Mouse (Mus musculus) 3T3-L1 (cell line): Measurements from ENCODE around the gene AI481877.

ENCODE experiments used
- DNase-seq: peaks from one replicate; pipeline ENCODE4 v3.0.0-alpha.2; 2015; ENCODE audit warnings: low read depth, low spot score

Gene AI481877

GRCm38 (mm10) chr4:59125053-59125452 is 13.7 kb downstream of the AI481877 start:
- no peak for DNase-seq

- DNase-seq: peak; percentile 21
Measured at GRCm38 (mm10) chr4:59123557-59123956, 15.2 kb downstream of the AI481877 start.

GRCm38 (mm10) chr4:59117644-59118495 is 20.9 kb downstream of the AI481877 start:
- DNase-seq: no peak

- DNase-seq: no peak
Measured at GRCm38 (mm10) chr4:59108721-59109120, 30.1 kb downstream of the AI481877 start.

- no peak for DNase-seq
Measured at GRCm38 (mm10) chr4:59107886-59108285, 30.9 kb downstream of the AI481877 start.

GRCm38 (mm10) chr4:59106661-59107060 is 32.1 kb downstream of the AI481877 start:
- no peak for DNase-seq

- no peak for DNase-seq
Measured at GRCm38 (mm10) chr4:59104166-59104565, 34.6 kb downstream of the AI481877 start.

GRCm38 (mm10) chr4:59096393-59096792 is 42.4 kb downstream of the AI481877 start:
- DNase-seq: peak; percentile 91

- peak; percentile 89 for DNase-seq
Measured at GRCm38 (mm10) chr4:59089391-59089790, 49.4 kb downstream of the AI481877 start.

GRCm38 (mm10) chr4:59083430-59083829 is 55.4 kb downstream of the AI481877 start:
- DNase-seq: peak; percentile 4

GRCm38 (mm10) chr4:59069276-59069675 is 69.5 kb downstream of the AI481877 start:
- DNase-seq: no peak

GRCm38 (mm10) chr4:59062526-59062925 is 76.3 kb downstream of the AI481877 start:
- DNase-seq: no peak

GRCm38 (mm10) chr4:59057929-59058328 is 80.9 kb downstream of the AI481877 start:
- DNase-seq: no peak

GRCm38 (mm10) chr4:59051081-59051480 is 87.7 kb downstream of the AI481877 start:
- no peak for DNase-seq

- no peak for DNase-seq
Measured at GRCm38 (mm10) chr4:59047222-59047621, 91.6 kb downstream of the AI481877 start.

GRCm38 (mm10) chr4:59043891-59044290 is 94.9 kb downstream of the AI481877 start:
- no peak for DNase-seq

- no peak for DNase-seq
Measured at GRCm38 (mm10) chr4:59043074-59043473, 95.7 kb downstream of the AI481877 start.

- DNase-seq: no peak
Measured at GRCm38 (mm10) chr4:59040397-59041287, 98.1 kb downstream of the AI481877 start.

GRCm38 (mm10) chr4:59037525-59037924 is 101.3 kb downstream of the AI481877 start:
- no peak for DNase-seq

- peak; percentile 94 for DNase-seq
Measured at GRCm38 (mm10) chr4:59036490-59037127, 102.2 kb downstream of the AI481877 start.

- DNase-seq: peak; percentile 34
Measured at GRCm38 (mm10) chr4:59035786-59036350, 102.9 kb downstream of the AI481877 start.
